Mouse (Mus musculus) E14TG2a.4 (cell line): Measurements from ENCODE around the gene Rfwd3.
A peak's percentile ranks its signal among the peaks of the same experiment; 100 is the strongest.

Experiments used
- H3K27me3 ChIP-seq: 2 replicates; pipeline ENCODE4 v1.6.1; 2014; ENCODE audit warnings: low read length, control low read depth; ENCODE audit not compliant: insufficient read depth
- H3K36me3 ChIP-seq: 2 replicates; pipeline ENCODE4 v1.6.1; 2014; ENCODE audit warnings: low read length, control low read depth; ENCODE audit not compliant: insufficient read depth
- H3K4me1 ChIP-seq: replicated peaks from 2 replicates; pipeline ENCODE4 v1.6.1; 2014; ENCODE audit warnings: low read depth, low read length, control low read depth
- H3K4me3 ChIP-seq: replicated peaks from 2 replicates; pipeline ENCODE4 v1.5.1; 2014; ENCODE audit warnings: mild to moderate bottlenecking, low read length
- H3K9me3 ChIP-seq: 2 replicates; pipeline ENCODE4 v1.6.1; 2014; ENCODE audit warnings: low read length, control low read depth
- CTCF ChIP-seq: conservative IDR thresholded peaks from 2 replicates; pipeline ENCODE4 v1.5.1; 2014; ENCODE audit warnings: low read length
- NANOG ChIP-seq: IDR thresholded peaks from 2 replicates; pipeline ENCODE4 v1.6.1; 2014; ENCODE audit warnings: borderline replicate concordance, low read length, mixed read lengths
- POU5F1 ChIP-seq: IDR thresholded peaks from 2 replicates; pipeline ENCODE4 v1.6.1; 2014; ENCODE audit warnings: low read length, borderline replicate concordance

The Rfwd3 gene

DNA sequence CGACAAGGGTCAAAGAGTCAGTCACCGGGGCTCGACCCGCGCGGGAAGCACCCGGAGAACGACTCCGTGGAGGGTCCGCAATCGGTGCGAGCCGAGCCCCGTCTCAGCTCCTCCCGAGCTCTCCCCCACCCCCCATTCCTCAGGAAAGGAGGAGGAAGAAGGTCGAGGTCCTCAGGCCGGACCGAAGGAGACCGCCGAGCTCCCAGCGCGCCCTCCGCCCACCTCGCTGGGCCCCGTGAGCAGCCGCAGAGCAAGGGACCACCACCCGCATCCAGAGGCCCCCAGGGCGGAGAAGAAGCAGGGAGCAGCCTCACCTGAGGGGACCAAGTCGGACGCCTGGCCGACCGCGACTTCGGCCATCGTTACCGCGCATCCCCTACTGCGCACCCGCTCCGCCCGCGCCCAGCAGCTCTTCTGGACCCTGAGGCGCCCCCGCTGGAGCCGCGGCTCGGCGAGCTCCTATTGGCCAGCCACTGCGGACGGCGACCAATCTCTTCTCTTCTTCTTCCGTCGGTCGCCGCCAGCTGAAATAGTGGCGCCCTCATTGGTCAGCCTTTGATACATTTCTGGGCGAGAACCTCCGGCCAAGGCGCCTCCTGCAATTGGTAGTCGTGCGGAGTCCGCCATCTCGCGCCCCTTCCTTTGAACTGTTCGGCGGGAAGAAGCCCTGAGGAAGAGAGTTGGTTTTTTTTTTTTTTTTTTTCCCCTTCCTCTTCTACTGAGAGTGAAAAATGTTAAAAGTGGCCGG, at the start of gene Rfwd3:
Gene Rfwd3 (minus strand): TSS at position 402 of the 748 bp plus-strand sequence.
- Histone ChIP-seq H3K4me1 (peaks cover 59% of the 10 kb centered on the region), H3K9me3 (no peaks in the 10 kb centered on the region), H3K36me3 (peaks cover 25% of the 10 kb centered on the region), H3K4me3 (peak within 1 kb of the TSS; percentile 95), H3K27me3 (no peaks in the 10 kb centered on the region)
- TF ChIP-seq CTCF, result no peak
- no peak for TF ChIP-seq NANOG
- TF ChIP-seq POU5F1, result no peak

GRCm38 (mm10) chr8:111343225-111343624, 43.2 kb upstream of the Rfwd3 start:
- Histone ChIP-seq H3K27me3 (peaks cover 32% of the 10 kb centered on the region), H3K9me3 (no peaks in the 10 kb centered on the region), H3K36me3 (no peaks in the 10 kb centered on the region), H3K4me1 (peaks cover 3% of the 10 kb centered on the region; the same call in 1 of the 2 replicates), H3K4me3 (no peak overlapping the region)
- TF ChIP-seq NANOG (no peak), CTCF (peak; percentile 79), POU5F1 (no peak)

DNA sequence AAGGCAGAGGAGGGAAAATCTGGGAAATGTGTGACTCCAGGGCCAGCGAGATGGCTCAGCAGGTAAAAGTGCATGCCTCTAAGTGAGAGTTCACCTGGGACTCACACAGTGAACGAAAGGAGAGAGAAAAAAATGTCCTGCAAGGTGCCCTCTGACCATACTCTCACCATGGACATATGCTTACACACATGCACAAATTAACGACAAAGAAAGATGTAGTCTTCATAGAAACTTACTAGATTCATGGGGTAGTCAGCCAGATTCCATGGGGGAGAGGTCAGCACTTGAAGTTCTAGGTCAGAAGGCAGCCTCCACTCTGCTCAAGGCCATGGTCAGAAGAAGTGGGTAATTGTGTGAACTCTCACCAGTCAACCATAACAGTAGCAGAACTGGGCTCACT, 40.2 kb upstream of the Rfwd3 start:
- no peaks in the 10 kb centered on the region for H3K9me3 ChIP-seq
- H3K27me3 ChIP-seq, result peaks cover 43% of the 10 kb centered on the region
- TF ChIP-seq CTCF, result no peak
- no peak for TF ChIP-seq POU5F1
- TF ChIP-seq NANOG, result no peak
- no peaks in the 10 kb centered on the region for H3K36me3 ChIP-seq
- H3K4me3 ChIP-seq, result no peak overlapping the region
- peaks cover 14% of the 10 kb centered on the region; the same call in 1 of the 2 replicates for H3K4me1 ChIP-seq

DNA sequence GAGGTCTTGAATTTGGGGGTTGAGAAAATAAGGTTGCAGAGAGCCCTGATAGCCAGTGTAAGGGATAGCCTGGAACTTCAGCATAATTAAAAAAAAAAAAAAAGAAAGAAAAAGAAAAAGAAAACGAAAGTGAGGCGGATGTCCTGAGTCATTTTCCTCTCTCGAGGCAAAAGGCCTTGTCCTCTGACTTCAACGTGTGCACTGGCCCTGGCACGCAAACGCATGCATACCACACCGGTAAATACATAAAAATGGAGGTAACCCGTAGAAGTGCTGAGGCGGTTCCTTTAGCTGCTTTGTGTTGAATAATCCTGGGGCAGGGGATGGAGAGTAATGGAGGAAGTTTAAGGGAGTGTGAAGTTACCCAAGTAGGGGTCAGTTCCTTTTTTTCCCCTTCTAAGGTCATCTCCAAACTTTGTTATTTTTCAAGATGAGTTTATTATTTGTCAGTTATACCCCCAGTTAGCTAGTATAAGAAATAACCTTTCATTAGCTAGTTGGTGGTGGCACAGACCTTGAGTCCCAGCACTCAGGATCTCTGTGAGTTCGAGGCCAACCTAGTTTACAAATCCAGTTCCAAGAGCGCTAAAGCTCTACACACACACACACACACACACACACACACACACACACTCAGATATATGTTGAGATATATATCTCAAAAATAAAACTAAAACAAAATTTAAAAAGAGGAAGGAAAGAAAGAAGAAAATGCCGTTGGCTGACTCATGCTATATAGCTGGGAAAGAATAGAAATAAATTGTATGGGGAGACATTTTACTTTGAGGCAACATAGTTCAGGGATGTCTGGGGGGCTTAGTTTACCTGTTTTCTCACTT, 38.6 kb upstream of the Rfwd3 start:
- Histone ChIP-seq H3K4me1 (peaks cover 14% of the 10 kb centered on the region; the same call in 1 of the 2 replicates), H3K4me3 (peak overlapping the region; percentile 78), H3K27me3 (peaks cover 58% of the 10 kb centered on the region), H3K36me3 (no peaks in the 10 kb centered on the region), H3K9me3 (no peaks in the 10 kb centered on the region)
- TF ChIP-seq POU5F1, result no peak
- no peak for TF ChIP-seq CTCF
- no peak for TF ChIP-seq NANOG

DNA sequence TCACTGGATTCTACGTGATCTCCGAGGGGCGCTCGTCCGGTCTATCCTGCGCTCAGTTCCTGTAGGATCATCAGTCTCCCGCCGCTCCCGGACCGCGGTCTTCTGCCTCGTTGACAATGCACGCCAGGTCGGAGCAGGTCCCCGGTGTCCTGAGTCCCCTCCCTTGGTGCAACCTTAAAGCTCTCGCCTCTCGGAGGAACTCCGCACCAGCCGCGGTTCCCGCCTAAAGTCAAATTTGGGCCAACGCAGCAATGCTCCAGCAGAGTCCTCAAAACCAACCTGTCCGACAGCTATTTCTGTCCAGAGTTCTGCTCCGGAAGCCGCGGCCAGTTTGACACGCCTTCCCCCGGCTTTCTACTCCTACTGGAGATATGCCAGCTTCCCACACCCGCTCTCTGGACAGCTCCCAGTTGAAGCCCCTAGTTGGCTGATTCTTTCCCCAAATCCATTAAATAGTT, 37.9 kb upstream of the Rfwd3 start, which contains the start of gene Mlkl:
Gene Mlkl (minus strand): TSS at position 288 of the 458 bp plus-strand sequence.
- no peak for TF ChIP-seq NANOG
- TF ChIP-seq POU5F1, result no peak
- TF ChIP-seq CTCF, result no peak
- Histone ChIP-seq H3K36me3 (no peaks in the 10 kb centered on the region), H3K4me1 (peaks cover 14% of the 10 kb centered on the region; the same call in 1 of the 2 replicates), H3K9me3 (no peaks in the 10 kb centered on the region), H3K27me3 (peaks cover 63% of the 10 kb centered on the region), H3K4me3 (peak within 1 kb of the TSS; percentile 78)

GRCm38 (mm10) chr8:111337311-111337889, 37.4 kb upstream of the Rfwd3 start:
- TF ChIP-seq NANOG (no peak), POU5F1 (no peak), CTCF (no peak)
- Histone ChIP-seq H3K9me3 (no peaks in the 10 kb centered on the region), H3K4me3 (peak overlapping the region; percentile 78), H3K36me3 (no peaks in the 10 kb centered on the region), H3K4me1 (peaks cover 14% of the 10 kb centered on the region; the same call in 1 of the 2 replicates), H3K27me3 (peaks cover 67% of the 10 kb centered on the region)

GRCm38 (mm10) chr8:111336692-111337091, 36.7 kb upstream of the Rfwd3 start:
- Histone ChIP-seq H3K4me1 (peaks cover 14% of the 10 kb centered on the region; the same call in 1 of the 2 replicates), H3K36me3 (no peaks in the 10 kb centered on the region), H3K4me3 (no peak overlapping the region), H3K9me3 (no peaks in the 10 kb centered on the region), H3K27me3 (peaks cover 68% of the 10 kb centered on the region)
- TF ChIP-seq POU5F1, result no peak
- TF ChIP-seq CTCF, result peak; percentile 9; the same call in 1 of the 2 replicates

GRCm38 (mm10) chr8:111325222-111325790, 25.3 kb upstream of the Rfwd3 start:
- H3K36me3 ChIP-seq, result no peaks in the 10 kb centered on the region
- no peaks in the 10 kb centered on the region for H3K4me1 ChIP-seq
- no peak overlapping the region for H3K4me3 ChIP-seq
- peaks cover 14% of the 10 kb centered on the region for H3K27me3 ChIP-seq
- TF ChIP-seq CTCF (no peak), POU5F1 (no peak), NANOG (no peak)
- no peaks in the 10 kb centered on the region for H3K9me3 ChIP-seq
